Mouse (Mus musculus): ENCODE data around the gene Abat. TPM values are rescaled to one million over a fixed set of nuclear protein-coding genes. Genes with fewer than 3 reads are reported as not detected.

Abat gene
- total RNA-seq, 2 experiments from 2014 or later, result not detected

GRCm38 (mm10) chr16:8666452-8666851 is 153.2 kb downstream of the Abat start:
- peak; percentile 20; the same call in 1 of the 2 replicates for ATAC-seq (replicated peaks; ENCODE audit: poor library complexity, severe bottlenecking)

DNA sequence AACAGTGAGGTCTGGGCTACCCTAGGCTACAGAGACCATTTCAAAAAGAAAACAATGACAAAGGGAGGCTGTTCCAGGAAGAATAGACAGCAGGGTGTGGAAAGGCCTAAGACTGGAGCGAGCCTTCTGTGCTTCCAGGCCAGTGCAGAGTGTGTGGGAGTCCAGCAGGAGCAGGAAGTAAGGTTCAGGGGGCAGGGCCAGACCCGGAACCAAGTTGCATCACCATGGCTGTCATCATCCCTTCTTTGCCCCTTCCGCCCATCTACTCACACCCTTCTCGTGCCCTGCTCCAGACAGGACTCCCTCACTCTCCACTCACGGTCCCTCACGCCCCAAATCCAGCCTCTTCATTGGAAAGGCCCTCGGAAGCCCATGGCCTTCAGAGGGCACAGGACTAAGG is 154.0 kb downstream of the Abat start:
- peak; percentile 56 for ATAC-seq (replicated peaks; ENCODE audit: poor library complexity, severe bottlenecking)

- ATAC-seq (replicated peaks; ENCODE audit: poor library complexity, severe bottlenecking), result no peak
These were observed 154.6 kb downstream of the Abat start for GRCm38 (mm10) chr16:8667814-8668213.

GRCm38 (mm10) chr16:8668386-8668785 is 155.2 kb downstream of the Abat start:
- no peak for ATAC-seq (replicated peaks; ENCODE audit: poor library complexity, severe bottlenecking)

DNA sequence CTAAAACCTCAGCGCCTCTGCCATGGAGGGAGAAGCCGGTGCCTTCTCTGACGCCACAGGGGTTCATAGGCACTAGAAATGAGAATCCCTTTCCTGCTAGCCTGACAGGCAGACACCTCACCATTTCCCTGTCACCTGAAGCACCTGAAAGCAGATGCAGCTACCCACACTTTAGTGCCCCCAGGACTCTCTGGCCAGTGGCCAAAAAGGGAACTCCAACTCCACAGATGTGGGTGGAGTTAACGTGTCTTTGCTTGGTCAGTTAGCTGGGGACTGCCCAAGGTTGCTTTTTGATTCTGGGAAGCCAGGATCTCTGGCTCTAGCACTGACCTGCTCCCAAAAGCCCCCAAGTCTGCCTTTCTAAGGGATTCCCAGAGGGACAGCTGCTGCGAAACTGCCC is 156.2 kb downstream of the Abat start:
- ATAC-seq (replicated peaks; ENCODE audit: poor library complexity, severe bottlenecking), result no peak

DNA sequence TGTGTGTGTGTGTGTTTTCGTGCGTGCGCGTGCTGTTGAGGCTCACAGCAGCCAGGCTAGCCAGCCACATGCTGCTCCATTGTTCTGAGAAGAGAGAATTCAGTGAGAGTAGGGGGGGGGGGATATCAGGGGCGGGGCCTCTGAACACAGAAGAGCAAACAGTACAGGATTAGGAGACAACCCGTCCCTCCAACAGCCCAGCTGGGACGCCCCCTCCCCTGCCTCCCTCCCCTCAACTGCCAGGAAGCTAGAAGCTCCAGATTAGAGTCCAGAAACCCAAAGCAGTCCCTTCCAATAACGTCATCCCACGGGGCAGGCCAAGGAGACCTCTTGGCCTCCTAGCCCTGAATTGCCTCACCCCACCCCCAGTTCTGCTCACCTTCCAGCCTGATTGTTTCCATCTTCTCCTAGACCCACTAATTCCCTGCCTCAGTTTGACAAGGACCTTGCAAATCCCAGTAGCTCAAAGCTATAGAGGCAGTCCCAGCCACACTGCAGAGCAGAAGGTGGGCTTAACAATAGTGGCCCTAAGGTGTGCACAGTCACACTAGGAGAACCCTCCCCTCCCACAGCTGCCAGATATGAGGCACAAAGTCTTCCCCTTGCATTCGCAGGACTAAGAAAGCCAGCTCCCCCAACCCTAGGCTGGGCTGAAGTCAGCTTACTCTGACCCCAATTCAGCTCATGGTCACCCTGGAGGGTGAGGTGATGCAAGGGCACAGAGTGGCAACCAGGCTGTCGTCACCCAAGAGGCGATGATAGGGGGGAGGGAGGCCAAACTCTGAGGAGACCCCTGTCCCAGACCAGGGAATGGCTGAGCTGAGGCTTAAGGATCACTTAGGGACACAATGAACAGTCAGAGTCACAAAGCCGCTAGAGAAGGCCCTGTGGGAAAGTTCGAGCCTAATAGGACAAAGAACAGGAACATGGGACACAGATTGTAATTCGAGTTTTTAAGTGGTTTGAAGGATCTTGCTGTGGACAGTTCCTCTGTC is 157.1 kb downstream of the Abat start:
- ATAC-seq (replicated peaks; ENCODE audit: poor library complexity, severe bottlenecking), result no peak

Other genes with a start within 250 kb of the Abat start
- gene Tmem114, start 88.3 kb upstream of the Abat start, total RNA-seq (2014; fragmentation: Nextera tagmentation), result not detected in 2 replicates
- gene Tmem114, start 88.3 kb upstream of the Abat start, total RNA-seq (2017), result not detected in 2 replicates
- gene Mettl22, start 42.6 kb upstream of the Abat start, total RNA-seq (2014; fragmentation: Nextera tagmentation), result 23.8 and 25.0 TPM in 2 replicates
- 10.3 and 11.5 TPM in 2 replicates for gene Mettl22, start 42.6 kb upstream of the Abat start, total RNA-seq (2017)
- gene Pmm2, start 124.2 kb downstream of the Abat start, total RNA-seq (2014; fragmentation: Nextera tagmentation), result 59.0 and 70.4 TPM in 2 replicates
- gene Pmm2, start 124.2 kb downstream of the Abat start, total RNA-seq (2017), result 45.5 and 59.1 TPM in 2 replicates
- 9.1 and 10.4 TPM in 2 replicates for gene Tmem186, start 124.3 kb downstream of the Abat start, total RNA-seq (2014; fragmentation: Nextera tagmentation)
- 13.9 and 21.9 TPM in 2 replicates for gene Tmem186, start 124.3 kb downstream of the Abat start, total RNA-seq (2017)
- 4.0 and 9.1 TPM in 2 replicates for gene Carhsp1, start 158.7 kb downstream of the Abat start, total RNA-seq (2014; fragmentation: Nextera tagmentation)
- 3.9 and 6.2 TPM in 2 replicates for gene Carhsp1, start 158.7 kb downstream of the Abat start, total RNA-seq (2017)
- gene Gm5767, start 167.3 kb downstream of the Abat start, total RNA-seq (2014; fragmentation: Nextera tagmentation), result not detected in 2 replicates
- gene Gm5767, start 167.3 kb downstream of the Abat start, total RNA-seq (2017), result not detected in 2 replicates

Data from granulocyte monocyte progenitor cell, adult 5-6 weeks (primary cell).